Mouse (Mus musculus): ENCODE measurements at regions not wholly inside any gene's neighbourhood (a gene's known extent, or its start where the extent isn't known, plus 50 kb on each side); places are given as distances from the start of the nearest gene placed in this dataset.

- H3K79me2 ChIP-seq (ENCODE audit: control insufficient read depth, insufficient read depth), result no peaks in the 10 kb centered on the region
- no peaks in the 10 kb centered on the region for H3K79me3 ChIP-seq (ENCODE audit: low read depth)
- no peaks in the 10 kb centered on the region for H3K36me3 ChIP-seq (ENCODE audit: control insufficient read depth, insufficient read depth)
- no peak overlapping the region for H3K4me3 ChIP-seq (ENCODE audit: insufficient read depth, poor library complexity, severe bottlenecking)
- peaks cover 25% of the 10 kb centered on the region for H3K27me3 ChIP-seq (ENCODE audit: control insufficient read depth, insufficient read depth, insufficient read length)
- no peak overlapping the region for H3ac ChIP-seq (ENCODE audit: control insufficient read depth, insufficient read length, low read depth)
- TF ChIP-seq CTCF (IDR thresholded peaks at IDR 0.05; ENCODE audit: control insufficient read depth, insufficient read depth, insufficient read length), result no peak
- TF ChIP-seq MYOD1 (IDR thresholded peaks at IDR 0.05; ENCODE audit: control insufficient read depth, insufficient read length, low read depth), result peak; percentile 34
These were observed 159.8 kb downstream of the Rybp start for GRCm38 (mm10) chr6:100127221-100128143.

GRCm38 (mm10) chr6:100126736-100127135, 160.5 kb downstream of the Rybp start:
- TF ChIP-seq FOSL1 (IDR thresholded peaks at IDR 0.05; ENCODE audit: insufficient read depth, low read length, poor library complexity, severe bottlenecking), result no peak
- no peak for TF ChIP-seq MAX (IDR thresholded peaks at IDR 0.05)
- TF ChIP-seq MYOG (IDR thresholded peaks at IDR 0.05; ENCODE audit: control insufficient read depth, extremely low read depth, insufficient read length), result no peak
- no peak for TF ChIP-seq MYOD1 (IDR thresholded peaks at IDR 0.05; ENCODE audit: control insufficient read depth, insufficient read length, low read depth)
- TF ChIP-seq USF1 (IDR thresholded peaks at IDR 0.05; ENCODE audit: low read depth), result no peak
- TF ChIP-seq CEBPB (IDR thresholded peaks at IDR 0.05; ENCODE audit: low read depth), result no peak
- no peak for TF ChIP-seq CTCF (IDR thresholded peaks at IDR 0.05; ENCODE audit: control insufficient read depth, insufficient read depth, insufficient read length)
- H3K27me3 ChIP-seq (ENCODE audit: control insufficient read depth, insufficient read depth, insufficient read length), result peaks cover 27% of the 10 kb centered on the region
- H3K36me3 ChIP-seq (ENCODE audit: control insufficient read depth, insufficient read depth), result no peaks in the 10 kb centered on the region
- H3K4me3 ChIP-seq (ENCODE audit: insufficient read depth, poor library complexity, severe bottlenecking), result no peak overlapping the region
- H3K79me2 ChIP-seq (ENCODE audit: control insufficient read depth, insufficient read depth), result no peaks in the 10 kb centered on the region
- H3ac ChIP-seq (ENCODE audit: control insufficient read depth, insufficient read length, low read depth), result no peak overlapping the region
- no peaks in the 10 kb centered on the region for H3K79me3 ChIP-seq (ENCODE audit: low read depth)

GRCm38 (mm10) chr6:100126326-100126725, 161.0 kb downstream of the Rybp start:
- no peak for TF ChIP-seq MYOG (IDR thresholded peaks at IDR 0.05; ENCODE audit: control insufficient read depth, extremely low read depth, insufficient read length)
- no peak for TF ChIP-seq CTCF (IDR thresholded peaks at IDR 0.05; ENCODE audit: control insufficient read depth, insufficient read depth, insufficient read length)
- no peak for TF ChIP-seq MAX (IDR thresholded peaks at IDR 0.05)
- no peak for TF ChIP-seq USF1 (IDR thresholded peaks at IDR 0.05; ENCODE audit: low read depth)
- no peak for TF ChIP-seq CEBPB (IDR thresholded peaks at IDR 0.05; ENCODE audit: low read depth)
- no peak for TF ChIP-seq MYOD1 (IDR thresholded peaks at IDR 0.05; ENCODE audit: control insufficient read depth, insufficient read length, low read depth)
- no peak for TF ChIP-seq FOSL1 (IDR thresholded peaks at IDR 0.05; ENCODE audit: insufficient read depth, low read length, poor library complexity, severe bottlenecking)
- Histone ChIP-seq H3K4me3 (ENCODE audit: insufficient read depth, poor library complexity, severe bottlenecking) (no peak overlapping the region), H3K36me3 (ENCODE audit: control insufficient read depth, insufficient read depth) (no peaks in the 10 kb centered on the region), H3K27me3 (ENCODE audit: control insufficient read depth, insufficient read depth, insufficient read length) (peaks cover 30% of the 10 kb centered on the region), H3K79me3 (ENCODE audit: low read depth) (no peaks in the 10 kb centered on the region), H3ac (ENCODE audit: control insufficient read depth, insufficient read length, low read depth) (no peak overlapping the region), H3K79me2 (ENCODE audit: control insufficient read depth, insufficient read depth) (no peaks in the 10 kb centered on the region)

DNA sequence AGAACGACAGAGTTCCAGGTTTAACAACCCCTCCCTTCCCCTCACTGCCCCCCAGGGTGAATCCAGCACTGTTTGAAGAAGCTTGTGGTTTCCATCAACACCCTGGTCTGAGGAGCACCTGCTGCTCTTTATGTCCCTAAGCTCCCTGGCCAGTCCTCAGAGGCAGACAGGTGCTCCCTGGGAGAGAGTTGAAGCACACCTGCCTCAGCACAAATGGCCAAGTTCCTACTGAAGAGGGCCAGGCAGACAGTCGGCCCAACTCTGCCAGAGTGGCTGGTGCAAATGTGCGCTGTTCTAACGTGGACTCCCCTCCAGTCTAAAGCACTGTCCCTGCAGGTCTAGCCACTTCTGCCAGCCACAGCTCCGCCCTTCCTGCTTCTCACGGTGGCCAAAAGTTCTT, 166.0 kb downstream of the Rybp start:
- no peaks in the 10 kb centered on the region for H3K79me2 ChIP-seq (ENCODE audit: control insufficient read depth, insufficient read depth)
- no peaks in the 10 kb centered on the region for H3K79me3 ChIP-seq (ENCODE audit: low read depth)
- H3K4me3 ChIP-seq (ENCODE audit: insufficient read depth, poor library complexity, severe bottlenecking), result no peak overlapping the region
- H3K27me3 ChIP-seq (ENCODE audit: control insufficient read depth, insufficient read depth, insufficient read length), result peaks cover 36% of the 10 kb centered on the region
- no peak overlapping the region for H3ac ChIP-seq (ENCODE audit: control insufficient read depth, insufficient read length, low read depth)
- H3K36me3 ChIP-seq (ENCODE audit: control insufficient read depth, insufficient read depth), result no peaks in the 10 kb centered on the region
- TF ChIP-seq MYOG (IDR thresholded peaks at IDR 0.05; ENCODE audit: control insufficient read depth, extremely low read depth, insufficient read length), result no peak
- TF ChIP-seq MAX (IDR thresholded peaks at IDR 0.05), result no peak
- TF ChIP-seq MYOD1 (IDR thresholded peaks at IDR 0.05; ENCODE audit: control insufficient read depth, insufficient read length, low read depth), result no peak
- no peak for TF ChIP-seq CEBPB (IDR thresholded peaks at IDR 0.05; ENCODE audit: low read depth)
- no peak for TF ChIP-seq FOSL1 (IDR thresholded peaks at IDR 0.05; ENCODE audit: insufficient read depth, low read length, poor library complexity, severe bottlenecking)

DNA sequence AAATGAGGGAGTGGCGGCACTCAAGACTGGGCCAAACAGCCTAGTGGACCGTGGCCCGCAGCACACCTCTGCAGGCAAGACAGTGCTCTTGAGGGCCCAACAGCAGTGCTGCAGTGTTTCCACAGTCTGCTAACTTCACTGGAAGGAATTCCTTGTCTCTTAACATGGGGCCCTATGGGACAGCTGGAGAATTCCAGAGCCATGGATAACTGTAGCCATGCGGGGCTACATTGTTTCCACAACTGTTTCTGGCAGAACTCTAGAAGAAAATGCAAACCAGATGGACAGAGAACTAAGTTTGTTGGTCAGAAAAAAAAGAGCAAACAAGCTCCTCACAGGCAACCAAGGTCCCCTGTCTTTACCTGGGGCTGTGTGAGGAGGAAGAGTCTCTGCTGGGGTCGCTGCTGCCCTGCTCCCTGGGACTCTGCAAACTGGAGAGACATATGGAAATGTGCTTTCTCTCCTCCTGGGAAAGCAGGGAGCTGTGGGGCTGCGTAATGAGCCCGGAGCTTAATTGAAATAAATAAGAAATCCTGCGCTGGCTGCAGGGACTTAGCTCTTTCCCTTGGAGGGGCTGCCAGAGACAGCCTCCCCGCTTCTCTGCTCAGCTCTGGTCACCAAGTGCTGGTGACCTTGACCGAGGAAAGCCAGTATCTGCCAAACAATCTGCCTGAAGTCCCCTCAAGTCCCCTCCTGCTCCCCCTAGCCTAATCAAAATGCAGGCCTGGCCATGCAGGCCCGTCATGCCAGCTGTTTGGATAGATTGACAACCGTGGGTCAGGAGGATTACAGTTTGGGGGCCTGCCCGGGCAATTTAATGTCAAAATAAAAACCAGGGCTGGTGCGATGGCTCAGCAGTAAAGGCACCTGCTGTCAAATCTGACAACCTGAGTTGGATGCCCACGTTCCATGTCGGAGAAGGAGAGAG, 167.0 kb downstream of the Rybp start:
- H3K27me3 ChIP-seq (ENCODE audit: control insufficient read depth, insufficient read depth, insufficient read length), result peaks cover 40% of the 10 kb centered on the region
- TF ChIP-seq CEBPB (IDR thresholded peaks at IDR 0.05; ENCODE audit: low read depth) (no peak), USF1 (IDR thresholded peaks at IDR 0.05; ENCODE audit: low read depth) (no peak), MAX (IDR thresholded peaks at IDR 0.05) (no peak), CTCF (IDR thresholded peaks at IDR 0.05; ENCODE audit: control insufficient read depth, insufficient read depth, insufficient read length) (no peak), MYOG (IDR thresholded peaks at IDR 0.05; ENCODE audit: control insufficient read depth, extremely low read depth, insufficient read length) (no peak), FOSL1 (IDR thresholded peaks at IDR 0.05; ENCODE audit: insufficient read depth, low read length, poor library complexity, severe bottlenecking) (no peak), MYOD1 (IDR thresholded peaks at IDR 0.05; ENCODE audit: control insufficient read depth, insufficient read length, low read depth) (no peak)
- no peak overlapping the region for H3K4me3 ChIP-seq (ENCODE audit: insufficient read depth, poor library complexity, severe bottlenecking)
- H3K36me3 ChIP-seq (ENCODE audit: control insufficient read depth, insufficient read depth), result no peaks in the 10 kb centered on the region
- H3ac ChIP-seq (ENCODE audit: control insufficient read depth, insufficient read length, low read depth), result no peak overlapping the region
- H3K79me3 ChIP-seq (ENCODE audit: low read depth), result no peaks in the 10 kb centered on the region
- no peaks in the 10 kb centered on the region for H3K79me2 ChIP-seq (ENCODE audit: control insufficient read depth, insufficient read depth)

Measured in C2C12 (cell line).